Mouse (Mus musculus) stomach, embryonic 14.5 days (tissue): ENCODE measurements around the gene Slc25a10. TPM values are rescaled to one million over a fixed set of nuclear protein-coding genes. Genes with fewer than 3 reads are reported as not detected.

Experiments
- ATAC-seq: fragments of 200-750 bp; cut with Nextera tagmentation; 2 replicates; pipeline ENCODE4 v1.8.0; 2017; ENCODE audit warnings: low read depth, moderate TSS enrichment; ENCODE audit not compliant: insufficient number of reproducible peaks, insufficient read depth, low FRiP score
- H3K27ac ChIP-seq: fragments of 300-500 bp; sonication (generic); 2 replicates; pipeline ENCODE4 v1.5.1; 2014; ENCODE audit warnings: mild to moderate bottlenecking, low read length, moderate library complexity, mixed read lengths
- H3K27me3 ChIP-seq: fragments of 300-500 bp; sonication (generic); 2 replicates; pipeline ENCODE4 v1.6.1; 2014; ENCODE audit warnings: low read length, control low read depth, mixed read lengths; ENCODE audit not compliant: control insufficient read depth, insufficient read depth
- H3K36me3 ChIP-seq: fragments of 300-500 bp; sonication (generic); 2 replicates; pipeline ENCODE4 v1.6.1; 2014; ENCODE audit warnings: mild to moderate bottlenecking, control low read depth, low read length, moderate library complexity, mixed read lengths; ENCODE audit not compliant: control insufficient read depth, insufficient read depth
- H3K4me1 ChIP-seq: fragments of 300-500 bp; sonication (generic); 2 replicates; pipeline ENCODE4 v1.6.1; 2014; ENCODE audit warnings: low read length, control low read depth, mixed read lengths; ENCODE audit not compliant: control insufficient read depth, insufficient read depth
- H3K4me2 ChIP-seq: fragments of 300-500 bp; sonication (generic); replicated peaks from 2 replicates; pipeline ENCODE4 v1.6.1; 2014; ENCODE audit warnings: low read depth, low read length, control low read depth
- H3K4me3 ChIP-seq: fragments of 300-500 bp; sonication (generic); 2 replicates; pipeline ENCODE4 v1.5.1; 2014; ENCODE audit warnings: low read depth, low read length, control low read depth
- H3K9ac ChIP-seq: fragments of 300-500 bp; sonication (generic); replicated peaks from 2 replicates; pipeline ENCODE4 v1.6.1; 2014; ENCODE audit warnings: low read depth, mild to moderate bottlenecking, control low read depth, low read length, moderate library complexity, mixed read lengths
- H3K9me3 ChIP-seq: fragments of 300-500 bp; sonication (generic); 2 replicates; pipeline ENCODE4 v1.6.1; 2016; ENCODE audit warnings: low read depth, low read length, control low read depth; ENCODE audit not compliant: control insufficient read depth
- WGBS: fragments of 180-500 bp; shearing (Covaris S2); extraction: QIAGEN DNeasy Blood & Tissue Kit; methylation state at CpG from one replicate; pipeline ENCODE4 v1.1.7; 2014; 5-methylcytosine and 5-hydroxymethylcytosine counted together
- polyA plus RNA-seq: library from polyadenylated mRNA; unstranded; fragments of >200 nt; fragmentation: Nextera tagmentation; extraction: Ambion mirVana; gene quantifications from 2 replicates; pipeline ENCODE4 v1.2.1, GENCODE M21; 2014

Slc25a10 gene
- polyA plus RNA-seq, 1 experiment from 2014 or later: 66.5 TPM

GRCm38 (mm10) chr11:120531646-120532045 is 40.0 kb downstream of the Slc25a10 start:
- Histone ChIP-seq H3K27me3 (peaks cover 27% of the 10 kb centered on the region), H3K36me3 (no peaks in the 10 kb centered on the region), H3K9me3 (no peaks in the 10 kb centered on the region), H3K4me1 (peaks cover 10% of the 10 kb centered on the region; the same call in 1 of the 2 replicates), H3K4me2 (no peak overlapping the region), H3K27ac (no peak overlapping the region), H3K4me3 (no peak overlapping the region), H3K9ac (no peak overlapping the region)
- no peak for ATAC-seq
- WGBS: 24% methylated on average over 9 of the region's 9 CpGs

GRCm38 (mm10) chr11:120534093-120534492 is 42.5 kb downstream of the Slc25a10 start:
- Histone ChIP-seq H3K4me3 (no peak overlapping the region), H3K27ac (no peak overlapping the region), H3K4me2 (no peak overlapping the region), H3K4me1 (peaks cover 20% of the 10 kb centered on the region), H3K36me3 (no peaks in the 10 kb centered on the region), H3K9me3 (no peaks in the 10 kb centered on the region), H3K27me3 (peaks cover 21% of the 10 kb centered on the region), H3K9ac (no peak overlapping the region)
- ATAC-seq: no peak
- 84% methylated on average over 8 of the region's 8 CpGs for WGBS

GRCm38 (mm10) chr11:120535145-120535544 is 43.5 kb downstream of the Slc25a10 start:
- Histone ChIP-seq H3K9me3 (no peaks in the 10 kb centered on the region), H3K27ac (no peak overlapping the region), H3K4me2 (no peak overlapping the region), H3K4me3 (no peak overlapping the region), H3K36me3 (no peaks in the 10 kb centered on the region), H3K27me3 (peaks cover 14% of the 10 kb centered on the region; the same call in 1 of the 2 replicates), H3K9ac (no peak overlapping the region), H3K4me1 (peaks cover 27% of the 10 kb centered on the region)
- WGBS: 70% methylated on average over 3 of the region's 3 CpGs
- ATAC-seq: no peak

GRCm38 (mm10) chr11:120535804-120536203 is 44.2 kb downstream of the Slc25a10 start:
- no peak for ATAC-seq
- no peak overlapping the region for H3K27ac ChIP-seq
- H3K4me3 ChIP-seq: no peak overlapping the region
- peaks cover 22% of the 10 kb centered on the region for H3K4me1 ChIP-seq
- H3K36me3 ChIP-seq: no peaks in the 10 kb centered on the region
- no peaks in the 10 kb centered on the region for H3K9me3 ChIP-seq
- H3K9ac ChIP-seq: no peak overlapping the region
- peaks cover 10% of the 10 kb centered on the region; the same call in 1 of the 2 replicates for H3K27me3 ChIP-seq
- no peak overlapping the region for H3K4me2 ChIP-seq
- WGBS: 79% methylated on average over 3 of the region's 3 CpGs

DNA sequence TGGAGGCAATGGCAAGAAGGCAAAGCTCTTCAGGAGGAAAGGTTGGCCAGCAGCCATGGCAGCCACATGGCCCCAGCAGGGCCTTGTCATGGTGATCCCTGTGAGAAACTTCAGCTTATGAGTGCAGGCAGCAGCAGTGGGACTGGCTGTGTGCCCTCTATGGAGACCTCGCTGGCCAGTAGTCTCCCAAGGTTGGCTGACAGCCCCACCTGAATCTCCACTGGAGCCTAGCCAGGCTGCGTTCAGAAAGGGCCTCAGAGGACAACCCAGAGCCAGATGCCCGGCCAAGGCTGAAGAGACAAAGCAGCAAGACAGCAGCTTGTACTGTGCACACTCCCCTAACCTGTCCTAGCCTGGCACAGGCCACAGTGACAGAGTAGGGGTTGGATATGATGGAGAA is 46.8 kb downstream of the Slc25a10 start:
- ATAC-seq: no peak
- H3K4me1 ChIP-seq: peaks cover 17% of the 10 kb centered on the region
- H3K9ac ChIP-seq: no peak overlapping the region
- no peak overlapping the region for H3K4me3 ChIP-seq
- H3K27ac ChIP-seq: peak overlapping the region; percentile 80; the same call in 1 of the 2 replicates
- no peaks in the 10 kb centered on the region for H3K27me3 ChIP-seq
- H3K36me3 ChIP-seq: peaks cover 17% of the 10 kb centered on the region
- no peaks in the 10 kb centered on the region for H3K9me3 ChIP-seq
- no peak overlapping the region for H3K4me2 ChIP-seq
- 72% methylated on average over 3 of the region's 3 CpGs for WGBS

GRCm38 (mm10) chr11:120538955-120539284 is 47.3 kb downstream of the Slc25a10 start:
- 49% methylated on average over 8 of the region's 8 CpGs for WGBS
- H3K9ac ChIP-seq: no peak overlapping the region
- no peaks in the 10 kb centered on the region for H3K9me3 ChIP-seq
- H3K4me2 ChIP-seq: no peak overlapping the region
- no peak for ATAC-seq
- no peaks in the 10 kb centered on the region for H3K27me3 ChIP-seq
- peaks cover 17% of the 10 kb centered on the region for H3K36me3 ChIP-seq
- H3K4me1 ChIP-seq: peaks cover 17% of the 10 kb centered on the region
- H3K27ac ChIP-seq: peak overlapping the region; percentile 80
- no peak overlapping the region for H3K4me3 ChIP-seq

GRCm38 (mm10) chr11:120539285-120540014 is 47.8 kb downstream of the Slc25a10 start:
- peak overlapping the region; percentile 89 for H3K27ac ChIP-seq
- 29% methylated on average over 10 of the region's 10 CpGs for WGBS
- peaks cover 17% of the 10 kb centered on the region for H3K4me1 ChIP-seq
- H3K4me2 ChIP-seq: peak overlapping the region; percentile 14; the same call in 1 of the 2 replicates
- no peak overlapping the region for H3K9ac ChIP-seq
- peak; percentile 87 for ATAC-seq
- H3K36me3 ChIP-seq: peaks cover 18% of the 10 kb centered on the region
- H3K4me3 ChIP-seq: no peak overlapping the region
- no peaks in the 10 kb centered on the region for H3K27me3 ChIP-seq
- H3K9me3 ChIP-seq: no peaks in the 10 kb centered on the region

DNA sequence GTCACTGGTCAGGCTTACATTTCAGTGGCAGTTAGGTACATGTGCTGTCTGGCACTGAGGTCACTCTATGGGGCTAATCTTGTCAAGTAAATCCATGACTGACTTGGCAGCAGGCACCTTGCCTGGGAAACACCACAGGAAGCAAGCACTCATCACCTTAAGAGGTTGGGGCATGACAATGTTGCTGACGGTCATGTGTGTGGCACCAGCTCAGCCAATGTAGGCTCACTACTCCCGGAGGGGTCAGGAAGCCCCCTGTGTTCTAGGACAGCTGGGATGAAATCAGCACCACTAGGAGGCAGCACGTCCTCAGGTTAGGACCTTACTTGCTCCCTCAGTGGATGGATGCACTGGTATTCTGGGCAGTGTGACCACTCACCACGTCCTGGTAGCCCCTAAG is 50.3 kb downstream of the Slc25a10 start:
- Histone ChIP-seq H3K4me1 (peaks cover 17% of the 10 kb centered on the region), H3K4me2 (no peak overlapping the region), H3K36me3 (peaks cover 25% of the 10 kb centered on the region), H3K4me3 (no peak overlapping the region), H3K9me3 (no peaks in the 10 kb centered on the region), H3K27me3 (no peaks in the 10 kb centered on the region), H3K27ac (no peak overlapping the region), H3K9ac (no peak overlapping the region)
- WGBS: 45% methylated on average over 4 of the region's 4 CpGs
- ATAC-seq: no peak

DNA sequence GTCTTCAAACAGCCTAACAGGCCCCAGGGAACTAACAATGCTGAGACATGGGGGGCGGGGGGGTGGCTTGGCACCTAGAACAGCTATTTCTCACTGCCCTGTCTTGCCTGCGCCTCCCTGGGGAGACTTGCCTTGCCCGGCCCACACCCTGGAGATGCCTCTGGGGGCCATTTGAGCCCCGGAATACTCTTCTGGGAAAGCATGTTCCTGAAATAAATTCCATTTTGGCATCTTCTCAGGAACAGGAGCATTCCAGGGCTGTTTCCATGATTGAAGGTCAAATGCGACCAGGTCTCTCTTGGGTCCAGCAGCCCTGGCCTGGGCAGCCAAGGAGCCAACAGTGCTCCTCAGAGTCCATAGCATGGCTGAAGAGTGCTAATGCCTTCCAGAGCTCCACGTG is 50.7 kb downstream of the Slc25a10 start:
- H3K4me1 ChIP-seq: peaks cover 19% of the 10 kb centered on the region
- no peak overlapping the region for H3K4me2 ChIP-seq
- no peak overlapping the region for H3K9ac ChIP-seq
- H3K36me3 ChIP-seq: peaks cover 25% of the 10 kb centered on the region
- no peak overlapping the region for H3K4me3 ChIP-seq
- H3K27ac ChIP-seq: no peak overlapping the region
- no peaks in the 10 kb centered on the region for H3K9me3 ChIP-seq
- H3K27me3 ChIP-seq: no peaks in the 10 kb centered on the region
- ATAC-seq: no peak
- 86% methylated on average over 6 of the region's 6 CpGs for WGBS
